Mouse (Mus musculus): ENCODE data around the gene Psmc4.

DNA sequence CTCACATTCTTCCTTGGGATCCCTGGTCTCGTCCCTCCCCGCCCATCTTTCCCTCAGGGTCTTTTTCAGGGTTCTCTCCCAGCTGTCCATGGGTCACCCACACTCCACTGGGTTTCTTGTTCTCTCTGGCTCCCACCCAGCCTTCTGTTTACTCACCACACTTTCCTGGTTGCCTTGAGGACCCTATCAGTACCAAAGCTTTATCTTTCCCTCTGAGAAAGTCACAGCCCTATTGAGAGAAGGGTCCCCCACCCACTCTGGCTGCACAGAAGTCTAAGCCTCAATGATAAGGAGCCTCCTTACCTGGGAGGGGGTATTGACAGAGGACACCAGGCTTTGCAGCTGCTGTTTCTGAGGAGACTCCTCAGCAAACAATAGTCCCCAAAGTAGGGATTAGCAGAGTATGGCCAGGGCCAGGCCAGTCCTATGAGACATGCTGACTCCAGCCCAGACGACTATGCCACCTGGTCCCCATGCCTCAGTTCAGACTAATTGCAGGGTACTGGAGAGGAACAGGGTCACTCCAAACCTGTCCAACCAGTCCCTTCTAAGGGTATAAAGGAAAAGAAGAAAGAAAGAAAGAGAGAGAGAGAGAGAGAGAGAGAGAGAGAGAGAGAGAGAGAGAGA lies 19.8 kb upstream of the Psmc4 start:
- no peak for TF ChIP-seq ZC3H11A (IDR thresholded peaks at IDR 0.05; ENCODE audit: borderline replicate concordance, low read depth, low read length)
- no peak for TF ChIP-seq CHD2 (IDR thresholded peaks at IDR 0.05; ENCODE audit: low read depth, low read length)
- TF ChIP-seq MAFK (IDR thresholded peaks at IDR 0.05; ENCODE audit: insufficient read depth, low read depth, low read length), result no peak
